Mouse (Mus musculus): ENCODE results near the gene Tfap2b.

Tfap2b gene

DNA sequence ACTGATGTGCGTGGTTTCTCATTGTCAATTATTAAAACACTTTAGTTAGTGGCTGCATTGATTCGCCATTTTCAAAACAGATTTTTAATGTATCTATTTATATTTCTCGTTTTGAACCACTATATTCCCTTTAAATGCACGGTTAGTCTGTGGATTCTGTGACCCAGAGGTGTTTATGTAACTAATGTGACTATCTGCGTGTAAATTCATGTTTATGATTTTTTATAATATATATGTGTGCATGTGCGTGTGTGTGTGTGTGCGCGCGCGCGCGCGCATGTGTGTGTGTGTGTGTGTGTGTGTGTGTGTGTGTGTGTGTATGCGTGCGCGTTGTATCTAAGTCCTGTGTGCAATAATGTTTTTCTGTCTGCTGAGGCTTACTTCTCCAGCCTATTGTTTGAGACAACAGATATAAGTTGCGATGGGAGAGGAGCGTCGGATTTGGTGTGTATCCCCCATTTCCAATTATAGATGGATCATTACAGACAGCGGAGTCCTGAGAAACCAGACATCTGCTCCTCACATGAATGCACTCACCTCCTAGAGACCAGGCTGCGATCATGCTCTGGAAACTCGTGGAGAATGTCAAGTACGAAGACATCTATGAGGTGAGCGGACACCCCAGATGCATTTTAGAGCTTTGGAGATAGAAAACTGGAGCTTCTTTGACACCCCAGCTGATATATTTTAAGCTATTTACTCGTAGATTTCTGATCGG is at the start of gene Tfap2b:
Gene Tfap2b, plus strand, starts transcription at position 274 of the 718 bp plus-strand sequence.
- no peak for DNase-seq (ENCODE audit: low read depth, low spot score)

GRCm38 (mm10) chr1:19178742-19179397 is 29.8 kb upstream of the Tfap2b start:
- DNase-seq (ENCODE audit: low read depth, low spot score), result peak; percentile 29

DNA sequence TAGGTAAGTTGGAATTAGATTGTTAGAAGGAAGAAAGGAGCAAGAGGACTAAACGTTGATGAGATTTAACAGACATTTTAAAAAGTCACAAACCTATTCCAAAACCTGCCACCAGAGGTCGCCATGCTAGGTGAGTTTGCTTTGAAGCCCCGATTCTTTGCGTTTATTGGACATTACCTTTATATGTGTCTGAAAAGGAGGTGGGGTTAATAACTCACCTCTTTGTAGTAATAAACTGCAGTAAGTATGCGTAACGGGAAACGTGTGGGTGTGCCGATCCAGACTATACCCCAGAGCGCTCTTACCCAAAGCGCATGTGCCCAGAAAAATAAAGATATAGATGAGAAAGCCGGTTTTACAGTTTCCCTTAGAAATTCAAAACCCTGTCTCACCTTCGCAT is 3.1 kb upstream of the Tfap2b start:
- DNase-seq (ENCODE audit: low read depth, low spot score), result peak; percentile 27

- DNase-seq (ENCODE audit: low read depth, low spot score), result no peak
These were observed 2.5 kb upstream of the Tfap2b start for GRCm38 (mm10) chr1:19206194-19206593.

- DNase-seq (ENCODE audit: low read depth, low spot score), result no peak
These were observed 1.1 kb upstream of the Tfap2b start for GRCm38 (mm10) chr1:19207611-19208010.

DNA sequence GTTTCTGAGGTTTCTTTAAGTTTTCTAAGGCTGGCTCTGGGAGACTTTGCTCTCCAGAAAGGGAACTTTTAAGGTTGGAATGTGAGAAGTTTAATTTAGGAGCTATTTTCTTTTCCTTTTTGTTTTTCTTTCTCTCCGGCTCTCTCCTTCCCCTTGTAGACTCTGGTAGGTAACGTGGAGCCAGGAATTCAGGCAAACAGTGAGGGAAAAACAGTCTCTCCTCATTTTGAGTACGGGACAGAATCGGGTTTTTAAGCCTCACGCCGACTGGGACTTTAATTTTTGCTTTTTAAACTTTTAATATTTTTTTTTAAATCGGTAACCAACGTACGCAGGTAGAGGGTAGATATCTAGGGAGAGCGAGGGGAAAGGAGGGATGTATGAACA is 638 bp downstream of the Tfap2b start:
- no peak for DNase-seq (ENCODE audit: low read depth, low spot score)

GRCm38 (mm10) chr1:19209776-19210175 is 1.1 kb downstream of the Tfap2b start:
- DNase-seq (ENCODE audit: low read depth, low spot score), result no peak

GRCm38 (mm10) chr1:19210215-19211032 is 1.7 kb downstream of the Tfap2b start:
- DNase-seq (ENCODE audit: low read depth, low spot score), result no peak

DNA sequence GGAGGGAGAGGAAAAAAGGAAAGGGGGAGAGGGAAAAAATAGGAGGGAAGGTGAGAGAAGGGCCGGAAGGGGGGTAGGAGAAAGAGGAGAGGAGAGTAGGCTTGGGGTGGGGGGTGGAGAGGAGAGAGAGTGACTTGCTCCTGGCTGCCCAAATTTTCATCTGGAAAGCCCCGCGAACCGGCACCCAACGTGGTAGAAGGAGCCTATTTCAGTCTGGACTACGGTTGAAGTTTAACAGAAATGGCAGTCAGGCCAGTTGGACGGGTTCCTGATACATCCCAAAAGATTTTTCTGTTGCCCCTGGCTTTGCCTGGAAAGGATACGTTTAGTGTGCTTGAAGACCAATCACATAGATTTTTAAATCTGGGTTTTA is 2.3 kb downstream of the Tfap2b start:
- no peak for DNase-seq (ENCODE audit: low read depth, low spot score)

GRCm38 (mm10) chr1:19211546-19212154 is 2.9 kb downstream of the Tfap2b start:
- no peak for DNase-seq (ENCODE audit: low read depth, low spot score)

- no peak for DNase-seq (ENCODE audit: low read depth, low spot score)
These were observed 4.0 kb downstream of the Tfap2b start for GRCm38 (mm10) chr1:19212691-19213090.

GRCm38 (mm10) chr1:19213171-19213570 is 4.5 kb downstream of the Tfap2b start:
- DNase-seq (ENCODE audit: low read depth, low spot score), result no peak

DNA sequence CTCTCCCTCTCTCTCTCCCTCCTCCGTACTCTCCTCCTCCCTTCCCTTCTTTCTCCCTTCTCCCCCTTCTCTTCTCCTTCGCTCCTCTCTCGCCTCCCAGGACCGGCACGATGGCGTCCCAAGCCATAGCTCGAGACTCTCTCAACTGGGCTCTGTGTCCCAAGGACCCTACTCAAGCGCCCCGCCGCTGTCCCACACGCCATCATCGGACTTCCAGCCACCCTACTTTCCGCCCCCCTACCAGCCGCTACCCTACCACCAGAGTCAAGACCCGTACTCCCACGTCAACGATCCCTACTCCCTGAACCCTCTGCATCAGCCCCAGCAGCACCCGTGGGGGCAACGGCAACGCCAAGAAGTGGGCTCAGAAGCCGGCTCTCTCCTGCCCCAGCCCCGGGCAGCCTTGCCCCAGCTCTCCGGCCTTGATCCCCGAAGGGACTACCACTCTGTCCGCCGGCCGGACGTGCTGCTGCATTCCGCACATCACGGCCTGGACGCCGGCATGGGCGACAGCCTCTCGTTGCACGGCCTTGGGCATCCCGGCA is 5.2 kb downstream of the Tfap2b start:
- no peak for DNase-seq (ENCODE audit: low read depth, low spot score)

GRCm38 (mm10) chr1:19217391-19217790 is 8.7 kb downstream of the Tfap2b start:
- no peak for DNase-seq (ENCODE audit: low read depth, low spot score)

DNA sequence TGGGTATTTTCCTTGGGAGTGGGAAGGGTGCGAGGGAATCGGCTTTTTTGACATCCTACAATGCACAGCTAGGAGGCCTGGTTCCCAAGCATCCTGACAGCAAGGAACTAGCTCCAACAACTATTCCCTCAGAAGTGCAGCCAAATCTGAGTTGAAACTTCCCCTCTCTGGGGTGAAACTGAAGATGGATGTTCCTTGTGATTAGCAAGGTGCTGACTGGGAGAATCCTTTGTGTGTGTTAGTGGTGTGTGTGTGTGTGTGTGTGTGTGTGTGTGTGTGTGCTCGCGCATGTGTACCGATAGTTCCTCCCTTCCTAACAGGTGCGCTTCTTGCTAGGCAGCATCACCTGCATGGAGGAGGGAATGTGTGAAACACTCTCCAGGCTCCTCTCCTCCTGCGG is 9.5 kb downstream of the Tfap2b start:
- no peak for DNase-seq (ENCODE audit: low read depth, low spot score)

GRCm38 (mm10) chr1:19219381-19219780 is 10.7 kb downstream of the Tfap2b start:
- DNase-seq (ENCODE audit: low read depth, low spot score), result no peak

- DNase-seq (ENCODE audit: low read depth, low spot score), result no peak
These were observed 11.8 kb downstream of the Tfap2b start for GRCm38 (mm10) chr1:19220564-19220963.

DNA sequence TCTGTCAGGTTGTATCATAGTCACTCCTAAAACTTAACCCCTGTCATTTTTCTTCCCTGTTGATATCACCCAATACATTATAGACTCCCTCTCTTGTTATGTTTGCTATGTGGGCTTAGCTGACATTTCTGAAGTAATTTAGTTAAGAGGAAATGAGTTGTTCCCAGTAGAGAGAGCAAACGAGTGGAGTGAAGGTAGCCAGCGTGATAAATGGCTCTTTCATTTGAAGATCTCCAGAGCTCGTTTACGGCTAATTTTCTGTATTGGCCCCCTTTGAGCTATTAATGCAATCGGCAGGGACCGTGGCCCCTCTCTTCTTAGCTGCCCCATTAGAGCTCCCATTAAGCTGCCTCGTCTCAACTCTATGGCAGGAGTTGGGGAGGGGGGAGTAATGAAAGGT is 12.9 kb downstream of the Tfap2b start:
- no peak for DNase-seq (ENCODE audit: low read depth, low spot score)

- no peak for DNase-seq (ENCODE audit: low read depth, low spot score)
These were observed 18.0 kb downstream of the Tfap2b start for GRCm38 (mm10) chr1:19226699-19227098.

- DNase-seq (ENCODE audit: low read depth, low spot score), result no peak
These were observed 22.3 kb downstream of the Tfap2b start for GRCm38 (mm10) chr1:19230926-19231573.

- no peak for DNase-seq (ENCODE audit: low read depth, low spot score)
These were observed 22.9 kb downstream of the Tfap2b start for GRCm38 (mm10) chr1:19231574-19232080.
